Mouse (Mus musculus): ENCODE measurements around the gene Prpsap2. TPM values are rescaled to one million over a fixed set of nuclear protein-coding genes. Genes with fewer than 3 reads are reported as not detected.
A peak's percentile ranks its signal among the peaks of the same experiment; 100 is the strongest.

The Prpsap2 gene
- polyA plus RNA-seq, 1 experiment from 2014 or later = 31.3 TPM

GRCm38 (mm10) chr11:61720636-61721035 lies 41.3 kb downstream of the Prpsap2 start, which contains the start of gene Slc5a10:
Gene Slc5a10, minus strand, starts transcription at chr11:61720826.
- WGBS = 58% methylated on average over 3 of the region's 3 CpGs
- H3K9ac ChIP-seq (ENCODE audit: low read length) = no peak within 1 kb of the TSS
- no peak for ATAC-seq (ENCODE audit: low read depth)
- no peak within 1 kb of the TSS for H3K27ac ChIP-seq (ENCODE audit: low read length)
- no peak within 1 kb of the TSS for H3K4me3 ChIP-seq (ENCODE audit: low read length)
- H3K27me3 ChIP-seq (ENCODE audit: control insufficient read depth, insufficient read depth, low read depth, low read length) = no peaks in the 10 kb centered on the region
- no peaks in the 10 kb centered on the region for H3K36me3 ChIP-seq (ENCODE audit: control insufficient read depth, insufficient read depth, low read length)
- no peaks in the 10 kb centered on the region for H3K4me1 ChIP-seq (replicated peaks; ENCODE audit: control insufficient read depth, insufficient read depth, low read length)
- H3K4me2 ChIP-seq (ENCODE audit: low read depth, low read length) = no peak within 1 kb of the TSS
- H3K9me3 ChIP-seq (ENCODE audit: control insufficient read depth, low read length) = no peaks in the 10 kb centered on the region

DNA sequence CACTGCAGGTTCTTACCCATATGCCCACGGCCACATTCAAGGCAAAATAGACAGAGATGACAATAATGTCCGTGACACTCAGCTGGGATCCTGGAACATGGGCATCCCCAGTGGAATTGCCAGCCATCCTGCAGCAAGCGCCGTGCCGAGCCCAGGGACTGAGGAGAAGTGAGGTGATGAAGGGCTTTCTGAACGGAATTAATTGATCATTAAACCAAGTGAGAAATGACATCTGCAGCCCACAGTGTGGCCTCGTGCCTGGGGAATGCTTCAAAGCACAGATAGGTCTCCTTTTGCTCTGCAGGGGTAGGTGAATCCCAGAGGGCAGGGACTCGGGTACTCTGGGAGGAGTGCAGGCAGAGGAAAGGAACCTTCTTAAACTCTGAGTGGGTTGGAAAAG lies 42.1 kb downstream of the Prpsap2 start:
- H3K27me3 ChIP-seq (ENCODE audit: control insufficient read depth, insufficient read depth, low read depth, low read length) = no peaks in the 10 kb centered on the region
- H3K4me1 ChIP-seq (replicated peaks; ENCODE audit: control insufficient read depth, insufficient read depth, low read length) = no peaks in the 10 kb centered on the region
- H3K36me3 ChIP-seq (ENCODE audit: control insufficient read depth, insufficient read depth, low read length) = no peaks in the 10 kb centered on the region
- no peak overlapping the region for H3K9ac ChIP-seq (ENCODE audit: low read length)
- no peak overlapping the region for H3K4me3 ChIP-seq (ENCODE audit: low read length)
- no peak overlapping the region for H3K27ac ChIP-seq (ENCODE audit: low read length)
- 70% methylated on average over 8 of the region's 8 CpGs for WGBS
- ATAC-seq (ENCODE audit: low read depth) = no peak
- no peaks in the 10 kb centered on the region for H3K9me3 ChIP-seq (ENCODE audit: control insufficient read depth, low read length)
- H3K4me2 ChIP-seq (ENCODE audit: low read depth, low read length) = no peak overlapping the region

- no peaks in the 10 kb centered on the region for H3K36me3 ChIP-seq (ENCODE audit: control insufficient read depth, insufficient read depth, low read length)
- WGBS = 35% methylated on average over 3 of the region's 3 CpGs
- H3K4me2 ChIP-seq (ENCODE audit: low read depth, low read length) = no peak overlapping the region
- no peaks in the 10 kb centered on the region for H3K9me3 ChIP-seq (ENCODE audit: control insufficient read depth, low read length)
- no peaks in the 10 kb centered on the region for H3K27me3 ChIP-seq (ENCODE audit: control insufficient read depth, insufficient read depth, low read depth, low read length)
- H3K27ac ChIP-seq (ENCODE audit: low read length) = no peak overlapping the region
- no peaks in the 10 kb centered on the region for H3K4me1 ChIP-seq (replicated peaks; ENCODE audit: control insufficient read depth, insufficient read depth, low read length)
- H3K4me3 ChIP-seq (ENCODE audit: low read length) = no peak overlapping the region
- ATAC-seq (ENCODE audit: low read depth) = no peak
- H3K9ac ChIP-seq (ENCODE audit: low read length) = no peak overlapping the region
Observed at GRCm38 (mm10) chr11:61719387-61719786, 42.5 kb downstream of the Prpsap2 start.

- no peak for ATAC-seq (ENCODE audit: low read depth)
- 59% methylated on average over 5 of the region's 5 CpGs for WGBS
- Histone ChIP-seq H3K36me3 (ENCODE audit: control insufficient read depth, insufficient read depth, low read length) (no peaks in the 10 kb centered on the region), H3K27me3 (ENCODE audit: control insufficient read depth, insufficient read depth, low read depth, low read length) (no peaks in the 10 kb centered on the region), H3K9ac (ENCODE audit: low read length) (no peak overlapping the region), H3K9me3 (ENCODE audit: control insufficient read depth, low read length) (no peaks in the 10 kb centered on the region), H3K4me3 (ENCODE audit: low read length) (no peak overlapping the region), H3K4me2 (ENCODE audit: low read depth, low read length) (no peak overlapping the region), H3K27ac (ENCODE audit: low read length) (no peak overlapping the region), H3K4me1 (replicated peaks; ENCODE audit: control insufficient read depth, insufficient read depth, low read length) (no peaks in the 10 kb centered on the region)
Observed at GRCm38 (mm10) chr11:61717990-61718389, 43.9 kb downstream of the Prpsap2 start.

DNA sequence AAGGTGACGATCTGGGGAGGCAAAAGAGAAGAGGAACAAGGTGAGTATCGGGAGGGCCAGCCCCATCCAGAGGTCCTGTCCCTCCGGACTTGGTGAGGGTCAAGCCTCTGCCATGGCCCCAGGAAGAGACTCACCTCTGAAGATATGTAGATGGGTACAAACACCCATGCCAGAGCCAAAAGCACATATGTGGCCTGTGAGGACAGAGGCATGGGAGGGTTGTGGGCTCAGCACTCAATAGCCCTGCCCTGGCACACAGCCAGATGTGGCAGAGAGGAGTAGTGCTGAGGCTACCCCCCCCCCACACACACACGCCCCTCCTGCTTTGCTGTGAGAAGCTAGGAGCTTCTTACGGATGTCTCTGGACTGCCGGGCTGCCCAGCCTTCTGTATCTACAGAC lies 46.8 kb downstream of the Prpsap2 start:
- no peaks in the 10 kb centered on the region for H3K4me1 ChIP-seq (replicated peaks; ENCODE audit: control insufficient read depth, insufficient read depth, low read length)
- WGBS = 56% methylated on average over 6 of the region's 6 CpGs
- no peaks in the 10 kb centered on the region for H3K9me3 ChIP-seq (ENCODE audit: control insufficient read depth, low read length)
- no peak overlapping the region for H3K4me2 ChIP-seq (ENCODE audit: low read depth, low read length)
- no peaks in the 10 kb centered on the region for H3K36me3 ChIP-seq (ENCODE audit: control insufficient read depth, insufficient read depth, low read length)
- H3K9ac ChIP-seq (ENCODE audit: low read length) = no peak overlapping the region
- no peak overlapping the region for H3K4me3 ChIP-seq (ENCODE audit: low read length)
- no peaks in the 10 kb centered on the region for H3K27me3 ChIP-seq (ENCODE audit: control insufficient read depth, insufficient read depth, low read depth, low read length)
- no peak; the same call in 1 of the 2 replicates for ATAC-seq (ENCODE audit: low read depth)
- H3K27ac ChIP-seq (ENCODE audit: low read length) = no peak overlapping the region

- H3K9me3 ChIP-seq (ENCODE audit: control insufficient read depth, low read length) = no peaks in the 10 kb centered on the region
- no peaks in the 10 kb centered on the region for H3K27me3 ChIP-seq (ENCODE audit: control insufficient read depth, insufficient read depth, low read depth, low read length)
- ATAC-seq (ENCODE audit: low read depth) = peak; percentile 83; the same call in 1 of the 2 replicates
- no peak overlapping the region for H3K9ac ChIP-seq (ENCODE audit: low read length)
- no peak overlapping the region for H3K4me3 ChIP-seq (ENCODE audit: low read length)
- no peak overlapping the region for H3K27ac ChIP-seq (ENCODE audit: low read length)
- 43% methylated on average over 11 of the region's 11 CpGs for WGBS
- no peak overlapping the region for H3K4me2 ChIP-seq (ENCODE audit: low read depth, low read length)
- no peaks in the 10 kb centered on the region for H3K36me3 ChIP-seq (ENCODE audit: control insufficient read depth, insufficient read depth, low read length)
- no peaks in the 10 kb centered on the region for H3K4me1 ChIP-seq (replicated peaks; ENCODE audit: control insufficient read depth, insufficient read depth, low read length)
Observed at GRCm38 (mm10) chr11:61714346-61715117, 47.4 kb downstream of the Prpsap2 start.

- 65% methylated on average over 15 of the region's 15 CpGs for WGBS
- no peak for ATAC-seq (ENCODE audit: low read depth)
- Histone ChIP-seq H3K9ac (ENCODE audit: low read length) (no peak overlapping the region), H3K4me1 (replicated peaks; ENCODE audit: control insufficient read depth, insufficient read depth, low read length) (no peaks in the 10 kb centered on the region), H3K27ac (ENCODE audit: low read length) (no peak overlapping the region), H3K27me3 (ENCODE audit: control insufficient read depth, insufficient read depth, low read depth, low read length) (no peaks in the 10 kb centered on the region), H3K36me3 (ENCODE audit: control insufficient read depth, insufficient read depth, low read length) (no peaks in the 10 kb centered on the region), H3K9me3 (ENCODE audit: control insufficient read depth, low read length) (no peaks in the 10 kb centered on the region), H3K4me3 (ENCODE audit: low read length) (no peak overlapping the region), H3K4me2 (ENCODE audit: low read depth, low read length) (no peak overlapping the region)
Observed at GRCm38 (mm10) chr11:61713157-61713855, 48.6 kb downstream of the Prpsap2 start.

DNA sequence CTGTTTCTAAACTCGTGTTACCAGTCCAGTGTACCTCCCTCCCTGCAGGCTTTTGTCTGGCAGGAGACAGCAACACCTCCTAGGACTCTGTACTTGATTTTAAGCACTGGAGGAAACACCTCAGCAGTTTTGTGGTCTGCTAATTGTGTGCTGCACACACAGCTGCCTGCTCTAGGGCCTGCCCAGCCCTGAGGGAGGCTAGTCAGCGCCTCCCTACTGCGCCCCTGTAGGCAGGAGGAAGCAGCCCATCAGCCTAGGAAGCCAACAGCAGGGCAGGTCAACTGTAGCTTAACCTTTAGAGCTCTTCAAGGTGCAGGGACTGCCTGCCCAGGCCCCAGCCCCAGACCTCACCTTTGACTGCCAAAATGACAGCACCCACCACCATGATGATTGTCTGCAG lies 53.0 kb downstream of the Prpsap2 start:
- no peaks in the 10 kb centered on the region for H3K4me1 ChIP-seq (replicated peaks; ENCODE audit: control insufficient read depth, insufficient read depth, low read length)
- no peak overlapping the region for H3K27ac ChIP-seq (ENCODE audit: low read length)
- no peak overlapping the region for H3K4me2 ChIP-seq (ENCODE audit: low read depth, low read length)
- WGBS = 54% methylated on average over 3 of the region's 3 CpGs
- H3K36me3 ChIP-seq (ENCODE audit: control insufficient read depth, insufficient read depth, low read length) = no peaks in the 10 kb centered on the region
- no peak for ATAC-seq (ENCODE audit: low read depth)
- no peak overlapping the region for H3K4me3 ChIP-seq (ENCODE audit: low read length)
- H3K27me3 ChIP-seq (ENCODE audit: control insufficient read depth, insufficient read depth, low read depth, low read length) = no peaks in the 10 kb centered on the region
- no peak overlapping the region for H3K9ac ChIP-seq (ENCODE audit: low read length)
- H3K9me3 ChIP-seq (ENCODE audit: control insufficient read depth, low read length) = no peaks in the 10 kb centered on the region

DNA sequence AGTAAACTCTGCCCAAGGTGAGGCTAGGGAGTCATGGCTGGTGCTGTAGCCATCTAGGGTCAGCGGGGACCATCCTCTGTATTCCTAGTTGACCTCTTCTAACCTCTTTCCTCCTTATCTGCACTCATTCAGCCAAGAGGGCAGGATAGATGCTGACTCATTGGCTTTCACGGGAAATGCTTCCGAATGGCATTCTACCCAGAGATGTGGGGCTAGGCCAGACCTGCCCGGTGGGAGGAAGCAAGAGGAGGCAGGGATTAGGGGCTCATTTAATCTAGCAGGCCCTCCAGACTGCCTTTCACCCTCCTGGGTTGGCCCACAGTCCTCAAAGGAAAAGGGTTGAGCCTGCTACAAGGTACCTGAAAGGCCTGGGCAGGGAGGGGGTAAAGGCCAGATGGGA lies 55.7 kb downstream of the Prpsap2 start:
- Histone ChIP-seq H3K4me1 (replicated peaks; ENCODE audit: control insufficient read depth, insufficient read depth, low read length) (no peaks in the 10 kb centered on the region), H3K27me3 (ENCODE audit: control insufficient read depth, insufficient read depth, low read depth, low read length) (no peaks in the 10 kb centered on the region), H3K27ac (ENCODE audit: low read length) (no peak overlapping the region), H3K4me2 (ENCODE audit: low read depth, low read length) (no peak overlapping the region), H3K4me3 (ENCODE audit: low read length) (no peak overlapping the region), H3K9ac (ENCODE audit: low read length) (no peak overlapping the region), H3K9me3 (ENCODE audit: control insufficient read depth, low read length) (no peaks in the 10 kb centered on the region), H3K36me3 (ENCODE audit: control insufficient read depth, insufficient read depth, low read length) (no peaks in the 10 kb centered on the region)
- 58% methylated on average over 4 of the region's 4 CpGs for WGBS
- no peak for ATAC-seq (ENCODE audit: low read depth)
